Mouse (Mus musculus) CH12F3 (cell line): ENCODE results near the gene Zdhhc25.

Experiments
- in situ Hi-C: fragments of 300-500 bp; cut with MboI; formaldehyde crosslinking; loops from 2 replicates; pipeline ENCODE4 v1.14.3; 2020; ENCODE audit warnings: low sequenced_read_pairs

Zdhhc25 gene

DNA sequence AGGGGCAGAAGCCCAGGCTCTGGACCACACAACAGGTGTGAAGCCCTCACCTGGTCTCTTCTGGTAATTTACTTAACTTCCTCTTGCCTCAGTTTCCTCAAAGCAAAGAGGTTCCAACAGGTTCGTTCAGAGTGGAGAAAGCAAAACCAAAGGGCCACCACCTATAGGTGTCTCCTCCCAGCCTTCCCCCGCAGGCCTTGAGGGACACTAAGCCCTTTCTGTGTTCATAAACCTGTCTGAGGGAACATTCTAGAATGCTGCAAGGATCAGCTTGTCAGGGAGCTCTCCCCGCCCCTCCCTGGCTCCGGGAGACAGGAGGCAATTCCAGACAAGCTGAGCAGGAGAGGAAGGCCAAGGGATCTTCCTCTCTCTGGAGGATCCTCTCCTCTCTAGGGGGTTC lies at the start of gene Zdhhc25:
Gene Zdhhc25, plus strand, starts transcription at position 301 of the 400 bp plus-strand sequence.
- in situ Hi-C loops: no loop called here

GRCm38 (mm10) chr15:88552852-88553251 lies 47.2 kb upstream of the Zdhhc25 start:
- in situ Hi-C loops: no loop called here

- in situ Hi-C loops: no loop called here
Measured at GRCm38 (mm10) chr15:88555476-88555875, 44.6 kb upstream of the Zdhhc25 start.

GRCm38 (mm10) chr15:88560637-88561036 lies 39.5 kb upstream of the Zdhhc25 start:
- in situ Hi-C loops: no loop called here

GRCm38 (mm10) chr15:88561058-88561730 lies 38.9 kb upstream of the Zdhhc25 start:
- in situ Hi-C loops: no loop called here

GRCm38 (mm10) chr15:88565307-88565706 lies 34.8 kb upstream of the Zdhhc25 start:
- in situ Hi-C loops: no loop called here

GRCm38 (mm10) chr15:88565806-88566205 lies 34.3 kb upstream of the Zdhhc25 start:
- in situ Hi-C loops: no loop called here

- in situ Hi-C loops: no loop called here
Measured at GRCm38 (mm10) chr15:88570697-88571096, 29.4 kb upstream of the Zdhhc25 start.

GRCm38 (mm10) chr15:88579461-88579860 lies 20.6 kb upstream of the Zdhhc25 start:
- in situ Hi-C loops: no loop called here

DNA sequence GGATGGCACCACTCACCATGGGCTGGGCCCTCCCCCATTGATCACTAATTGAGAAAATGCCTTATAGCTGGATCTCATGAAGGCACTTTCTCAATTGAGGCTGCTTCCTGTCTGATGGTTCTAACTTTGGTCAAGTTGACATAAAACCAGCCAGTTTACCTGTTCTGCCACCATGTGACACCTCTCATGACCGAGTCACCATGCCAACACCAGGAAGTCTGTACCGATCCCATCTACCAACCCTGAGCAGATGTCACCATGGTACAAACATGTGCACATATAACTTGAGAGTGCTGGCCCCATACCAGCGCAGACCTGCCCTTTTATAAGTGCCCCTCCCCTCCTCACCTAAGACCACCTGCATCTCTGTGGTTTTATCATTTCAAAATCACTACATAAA lies 2.4 kb downstream of the Zdhhc25 start:
- in situ Hi-C loops: no loop called here

DNA sequence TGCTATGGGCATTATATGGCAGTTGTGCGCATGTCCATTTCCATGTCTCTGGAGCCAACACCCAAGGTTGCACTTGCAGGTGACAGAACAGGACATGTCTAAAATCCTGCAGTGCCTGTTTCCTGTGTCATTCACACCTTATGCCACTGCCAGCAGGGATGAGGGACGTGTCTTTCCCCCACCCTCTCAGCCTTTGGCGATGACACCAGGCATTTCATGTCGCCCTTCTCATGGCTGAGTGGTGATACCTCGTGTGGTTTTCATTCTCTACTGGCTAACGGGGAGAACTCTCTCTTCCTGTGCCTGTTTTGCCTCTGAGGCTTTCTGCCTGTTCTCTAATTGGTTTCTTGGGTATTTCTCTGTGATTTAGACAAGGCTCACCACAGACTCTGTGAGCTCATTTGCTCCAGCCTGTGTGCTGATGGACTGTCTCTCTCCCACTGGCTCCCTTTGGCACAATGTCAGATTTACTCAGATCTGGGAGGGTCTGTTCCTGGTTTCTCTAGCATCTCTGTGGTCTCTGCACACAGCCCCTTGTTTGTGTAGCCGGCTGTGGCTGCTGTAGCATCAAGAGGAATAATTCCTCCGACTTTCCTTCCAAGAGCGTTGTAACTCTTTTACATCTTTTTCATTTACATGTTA lies 3.1 kb downstream of the Zdhhc25 start:
- in situ Hi-C loops: no loop called here

- in situ Hi-C loops: no loop called here
Measured at GRCm38 (mm10) chr15:88603733-88604119, 3.6 kb downstream of the Zdhhc25 start.

DNA sequence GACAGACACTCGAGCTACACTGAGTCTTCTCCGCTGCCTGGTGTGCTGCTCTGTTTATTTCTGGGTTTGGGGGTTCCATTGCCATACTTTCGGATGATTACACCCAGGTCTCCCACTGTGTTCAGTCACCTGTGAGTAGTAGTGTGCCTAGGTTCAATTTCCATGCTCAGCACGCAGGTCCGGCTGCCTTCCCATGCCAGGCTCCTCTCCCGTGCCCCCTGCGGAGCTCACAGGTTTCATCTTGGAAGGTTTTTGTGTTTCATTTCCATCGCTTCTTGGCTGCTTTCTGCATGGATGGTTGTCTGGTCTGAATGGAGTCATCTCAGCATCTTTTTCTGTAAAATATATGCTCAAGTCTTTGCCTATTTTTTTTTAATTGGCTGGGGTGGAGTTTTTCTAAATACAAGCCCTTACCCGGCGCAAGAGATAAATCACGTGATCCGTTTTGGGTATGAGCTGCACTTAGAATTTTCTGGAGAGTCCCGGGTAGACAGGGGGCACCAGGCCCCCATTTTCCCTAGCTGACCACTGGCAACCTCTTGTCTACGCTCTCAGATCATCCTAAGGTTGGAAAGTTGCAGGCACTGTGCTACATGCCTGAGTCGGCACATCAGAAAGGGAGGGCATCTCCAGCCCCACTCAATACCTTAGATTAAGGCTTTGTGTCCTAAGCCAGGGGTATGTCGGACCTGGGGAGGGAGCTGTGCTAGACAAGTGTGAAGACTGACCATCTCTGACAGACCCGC lies 4.7 kb downstream of the Zdhhc25 start:
- in situ Hi-C loops: no loop called here

DNA sequence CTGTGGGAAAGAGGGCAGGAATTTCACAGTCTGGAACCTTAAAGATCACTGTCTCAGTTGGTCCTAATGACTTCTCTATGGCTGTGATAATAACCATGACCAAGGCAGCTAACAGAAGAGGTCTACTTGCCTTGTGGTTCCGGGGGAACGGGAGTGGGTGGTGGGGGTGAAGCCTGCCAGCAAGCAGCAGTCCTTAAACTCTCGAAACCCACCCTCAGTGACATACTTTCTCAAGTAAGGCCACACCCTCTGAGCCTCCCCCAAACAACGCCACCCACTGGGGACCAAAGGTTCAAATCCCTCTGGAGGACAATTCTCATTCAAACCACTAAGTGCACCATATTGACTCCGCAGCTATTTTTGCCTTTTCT lies 5.3 kb downstream of the Zdhhc25 start:
- in situ Hi-C loops: no loop called here

DNA sequence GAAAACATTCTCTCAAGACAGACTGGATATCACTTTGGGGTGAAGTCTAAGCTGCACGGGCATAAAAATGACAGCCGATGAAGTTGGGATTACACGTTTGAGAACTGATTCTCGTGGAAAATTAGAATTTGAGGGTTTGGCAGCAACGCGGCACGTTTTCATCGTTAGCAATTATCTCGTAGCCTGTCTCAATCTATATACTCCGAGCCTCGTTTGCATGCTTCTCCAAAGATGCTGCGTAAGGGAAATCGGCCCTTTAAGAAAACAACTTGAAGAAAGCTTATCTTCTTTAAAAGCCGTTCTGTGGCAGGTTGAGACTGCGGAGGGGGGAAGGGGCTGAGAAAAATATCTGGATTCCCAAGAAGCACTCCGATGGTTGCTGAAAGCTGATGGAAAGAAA lies 17.0 kb downstream of the Zdhhc25 start:
- in situ Hi-C loops: no loop called here

DNA sequence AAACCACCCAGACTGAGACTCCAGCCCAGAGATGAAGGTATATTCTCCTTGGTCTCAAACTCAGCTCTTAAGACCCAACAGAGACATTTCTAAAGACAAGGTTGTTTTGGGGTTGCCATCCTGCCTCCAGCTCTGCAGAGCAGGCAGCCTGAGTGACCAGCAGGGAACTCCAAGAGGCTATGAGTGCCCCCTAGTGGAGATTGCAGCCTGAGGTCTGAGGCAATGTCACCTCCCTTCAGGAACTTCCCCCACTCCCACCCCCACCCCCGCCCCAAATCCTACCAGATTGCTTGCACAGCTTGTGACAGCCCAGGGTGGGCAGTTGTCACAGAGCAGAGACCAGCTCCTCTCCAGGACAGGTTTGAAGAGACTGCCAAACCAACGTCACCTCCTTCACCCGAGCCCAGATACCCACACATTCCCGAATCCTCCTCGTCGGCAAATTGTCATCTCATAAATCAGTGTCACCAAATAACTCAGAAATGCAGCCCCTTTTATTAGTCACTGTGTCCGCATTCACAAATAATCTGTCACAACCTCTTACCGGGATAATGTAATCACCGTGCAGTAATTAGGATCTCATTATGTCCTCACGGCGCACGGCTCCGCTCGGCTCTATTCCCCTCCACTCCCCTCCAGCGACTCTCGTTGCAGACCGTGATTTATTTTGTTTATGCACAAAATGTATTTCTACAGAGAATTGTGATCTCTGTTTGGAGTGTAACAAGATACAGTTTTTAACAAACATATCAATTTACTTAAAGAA lies 18.1 kb downstream of the Zdhhc25 start:
- in situ Hi-C loops: no loop called here

- in situ Hi-C loops: no loop called here
Measured at GRCm38 (mm10) chr15:88620017-88620416, 19.9 kb downstream of the Zdhhc25 start.

- in situ Hi-C loops: no loop called here
Measured at GRCm38 (mm10) chr15:88623891-88624290, 23.8 kb downstream of the Zdhhc25 start.

DNA sequence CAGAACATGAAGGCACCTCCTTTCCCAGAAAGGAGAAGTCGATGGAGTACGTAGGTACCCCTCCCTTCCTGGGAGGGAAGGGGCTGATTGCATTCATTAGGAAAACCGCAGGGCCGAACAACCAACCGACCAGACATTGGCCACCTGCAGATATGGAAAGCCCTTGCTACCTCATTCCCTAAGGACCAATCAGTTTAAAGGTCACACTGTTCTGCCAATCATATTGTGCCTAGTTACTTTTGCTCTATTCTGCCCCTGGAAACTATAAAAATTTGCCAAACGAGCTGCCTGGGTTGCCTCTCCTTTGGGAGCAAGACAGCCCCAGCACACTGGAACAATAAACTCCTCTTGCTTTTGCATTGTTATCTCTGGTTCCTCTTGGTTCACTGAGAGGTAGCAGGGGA lies 24.8 kb downstream of the Zdhhc25 start:
- in situ Hi-C loops: no loop called here

- in situ Hi-C loops: no loop called here
Measured at GRCm38 (mm10) chr15:88625303-88626066, 25.4 kb downstream of the Zdhhc25 start.
